Mouse (Mus musculus): Measurements from ENCODE around the gene Smim6.
A peak's percentile ranks its signal among the peaks of the same experiment; 100 is the strongest.

Gene Smim6

GRCm38 (mm10) chr11:115894755-115895520 is 16.9 kb upstream of the Smim6 start:
- TF ChIP-seq NANOG (IDR thresholded peaks at IDR 0.05; ENCODE audit: borderline replicate concordance, low read length) (no peak), POU5F1 (IDR thresholded peaks at IDR 0.05; ENCODE audit: borderline replicate concordance, low read length) (no peak), CTCF (conservative IDR thresholded peaks at IDR 0.05; ENCODE audit: low read length) (peak; percentile 36)
- H3K4me1 ChIP-seq (replicated peaks; ENCODE audit: low read depth, low read length) = peaks cover 70% of the 10 kb centered on the region
- peaks cover 73% of the 10 kb centered on the region for H3K36me3 ChIP-seq (ENCODE audit: insufficient read depth, low read length)
- no peak overlapping the region for H3K4me3 ChIP-seq (replicated peaks; ENCODE audit: low read length)
- no peaks in the 10 kb centered on the region for H3K27me3 ChIP-seq (ENCODE audit: insufficient read depth, low read length)
- H3K9me3 ChIP-seq (ENCODE audit: low read length) = no peaks in the 10 kb centered on the region

DNA sequence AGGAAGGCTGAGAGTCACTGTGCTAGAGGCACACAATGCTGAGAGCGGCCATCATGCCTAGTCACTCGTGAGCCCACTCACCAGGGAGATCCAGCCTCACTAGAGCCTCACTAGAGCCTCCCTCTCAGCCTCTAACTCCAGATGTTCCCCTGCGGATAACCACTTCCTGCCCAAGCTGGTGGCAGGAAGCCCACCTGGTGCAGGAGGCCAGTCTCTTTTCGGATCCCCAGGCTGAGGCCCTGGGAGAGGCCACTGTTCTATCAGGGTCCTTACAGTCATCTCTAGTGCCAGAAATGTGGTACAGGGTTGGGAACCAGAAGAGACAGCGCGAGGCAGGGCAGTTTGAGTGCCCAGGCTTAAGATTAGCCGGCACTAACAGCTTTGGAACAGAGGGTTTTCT is 13.4 kb upstream of the Smim6 start:
- peaks cover 57% of the 10 kb centered on the region for H3K4me1 ChIP-seq (replicated peaks; ENCODE audit: low read depth, low read length)
- H3K4me3 ChIP-seq (replicated peaks; ENCODE audit: low read length) = no peak overlapping the region
- no peak for TF ChIP-seq CTCF (conservative IDR thresholded peaks at IDR 0.05; ENCODE audit: low read length)
- TF ChIP-seq NANOG (IDR thresholded peaks at IDR 0.05; ENCODE audit: borderline replicate concordance, low read length) = no peak
- no peak for TF ChIP-seq POU5F1 (IDR thresholded peaks at IDR 0.05; ENCODE audit: borderline replicate concordance, low read length)
- peaks cover 5% of the 10 kb centered on the region; the same call in 1 of the 2 replicates for H3K27me3 ChIP-seq (ENCODE audit: insufficient read depth, low read length)
- peaks cover 70% of the 10 kb centered on the region for H3K36me3 ChIP-seq (ENCODE audit: insufficient read depth, low read length)
- H3K9me3 ChIP-seq (ENCODE audit: low read length) = no peaks in the 10 kb centered on the region

GRCm38 (mm10) chr11:115898886-115899285 is 12.9 kb upstream of the Smim6 start:
- no peak overlapping the region for H3K4me3 ChIP-seq (replicated peaks; ENCODE audit: low read length)
- H3K4me1 ChIP-seq (replicated peaks; ENCODE audit: low read depth, low read length) = peaks cover 57% of the 10 kb centered on the region
- peaks cover 5% of the 10 kb centered on the region; the same call in 1 of the 2 replicates for H3K27me3 ChIP-seq (ENCODE audit: insufficient read depth, low read length)
- peak; percentile 75 for TF ChIP-seq CTCF (conservative IDR thresholded peaks at IDR 0.05; ENCODE audit: low read length)
- no peak for TF ChIP-seq POU5F1 (IDR thresholded peaks at IDR 0.05; ENCODE audit: borderline replicate concordance, low read length)
- TF ChIP-seq NANOG (IDR thresholded peaks at IDR 0.05; ENCODE audit: borderline replicate concordance, low read length) = no peak
- H3K36me3 ChIP-seq (ENCODE audit: insufficient read depth, low read length) = peaks cover 68% of the 10 kb centered on the region
- no peaks in the 10 kb centered on the region for H3K9me3 ChIP-seq (ENCODE audit: low read length)

- Histone ChIP-seq H3K4me3 (replicated peaks; ENCODE audit: low read length) (0 out of 2 replicates have a peak within 1 kb of the TSS, but pooled peaks have one; percentile 30), H3K27me3 (ENCODE audit: insufficient read depth, low read length) (peaks cover 5% of the 10 kb centered on the region; the same call in 1 of the 2 replicates), H3K4me1 (replicated peaks; ENCODE audit: low read depth, low read length) (peaks cover 57% of the 10 kb centered on the region), H3K9me3 (ENCODE audit: low read length) (no peaks in the 10 kb centered on the region), H3K36me3 (ENCODE audit: insufficient read depth, low read length) (peaks cover 68% of the 10 kb centered on the region)
- TF ChIP-seq NANOG (IDR thresholded peaks at IDR 0.05; ENCODE audit: borderline replicate concordance, low read length) (no peak), POU5F1 (IDR thresholded peaks at IDR 0.05; ENCODE audit: borderline replicate concordance, low read length) (no peak), CTCF (conservative IDR thresholded peaks at IDR 0.05; ENCODE audit: low read length) (no peak)
Measured at GRCm38 (mm10) chr11:115899486-115900266, 12.1 kb upstream of the Smim6 start, which contains the start of gene Smim5. Gene Smim5 (plus strand): TSS chr11:115899966.

- peaks cover 57% of the 10 kb centered on the region for H3K4me1 ChIP-seq (replicated peaks; ENCODE audit: low read depth, low read length)
- peaks cover 5% of the 10 kb centered on the region; the same call in 1 of the 2 replicates for H3K27me3 ChIP-seq (ENCODE audit: insufficient read depth, low read length)
- H3K4me3 ChIP-seq (replicated peaks; ENCODE audit: low read length) = no peak overlapping the region
- H3K9me3 ChIP-seq (ENCODE audit: low read length) = no peaks in the 10 kb centered on the region
- TF ChIP-seq CTCF (conservative IDR thresholded peaks at IDR 0.05; ENCODE audit: low read length) (no peak), NANOG (IDR thresholded peaks at IDR 0.05; ENCODE audit: borderline replicate concordance, low read length) (no peak), POU5F1 (IDR thresholded peaks at IDR 0.05; ENCODE audit: borderline replicate concordance, low read length) (no peak)
- H3K36me3 ChIP-seq (ENCODE audit: insufficient read depth, low read length) = peaks cover 64% of the 10 kb centered on the region
Measured at GRCm38 (mm10) chr11:115900561-115901337, 11.1 kb upstream of the Smim6 start.

GRCm38 (mm10) chr11:115901338-115902161 is 10.3 kb upstream of the Smim6 start:
- H3K4me1 ChIP-seq (replicated peaks; ENCODE audit: low read depth, low read length) = peaks cover 60% of the 10 kb centered on the region
- no peaks in the 10 kb centered on the region for H3K9me3 ChIP-seq (ENCODE audit: low read length)
- peaks cover 5% of the 10 kb centered on the region; the same call in 1 of the 2 replicates for H3K27me3 ChIP-seq (ENCODE audit: insufficient read depth, low read length)
- H3K4me3 ChIP-seq (replicated peaks; ENCODE audit: low read length) = no peak overlapping the region
- TF ChIP-seq POU5F1 (IDR thresholded peaks at IDR 0.05; ENCODE audit: borderline replicate concordance, low read length) (no peak), CTCF (conservative IDR thresholded peaks at IDR 0.05; ENCODE audit: low read length) (no peak), NANOG (IDR thresholded peaks at IDR 0.05; ENCODE audit: borderline replicate concordance, low read length) (no peak)
- peaks cover 56% of the 10 kb centered on the region for H3K36me3 ChIP-seq (ENCODE audit: insufficient read depth, low read length)

GRCm38 (mm10) chr11:115902177-115902576 is 9.6 kb upstream of the Smim6 start:
- Histone ChIP-seq H3K4me3 (replicated peaks; ENCODE audit: low read length) (no peak overlapping the region), H3K36me3 (ENCODE audit: insufficient read depth, low read length) (peaks cover 56% of the 10 kb centered on the region), H3K27me3 (ENCODE audit: insufficient read depth, low read length) (peaks cover 5% of the 10 kb centered on the region; the same call in 1 of the 2 replicates), H3K9me3 (ENCODE audit: low read length) (no peaks in the 10 kb centered on the region), H3K4me1 (replicated peaks; ENCODE audit: low read depth, low read length) (peaks cover 60% of the 10 kb centered on the region)
- no peak for TF ChIP-seq POU5F1 (IDR thresholded peaks at IDR 0.05; ENCODE audit: borderline replicate concordance, low read length)
- no peak for TF ChIP-seq NANOG (IDR thresholded peaks at IDR 0.05; ENCODE audit: borderline replicate concordance, low read length)
- no peak for TF ChIP-seq CTCF (conservative IDR thresholded peaks at IDR 0.05; ENCODE audit: low read length)

Data from E14TG2a.4 (cell line).